Mouse (Mus musculus) embryonic facial prominence, embryonic 14.5 days (tissue): Measurements from ENCODE around the gene Nprl3. TPM values are rescaled to one million over a fixed set of nuclear protein-coding genes. Genes with fewer than 3 reads are reported as not detected.

Experiments used
- ATAC-seq: fragments of 200-750 bp; cut with Nextera tagmentation; 2 replicates; pipeline ENCODE4 v1.8.0; 2017; ENCODE audit warnings: low read depth, moderate number of reproducible peaks, moderate TSS enrichment
- DNase-seq: peaks from one replicate; pipeline ENCODE4 v3.0.0-alpha.2; 2015; ENCODE audit warnings: low spot score
- H3K27ac ChIP-seq: fragments of 300-500 bp; sonication (generic); replicated peaks from 2 replicates; pipeline ENCODE4 v1.5.1; 2014; ENCODE audit warnings: low read depth, mild to moderate bottlenecking, low read length, moderate library complexity
- H3K27me3 ChIP-seq: fragments of 300-500 bp; sonication (generic); replicated peaks from 2 replicates; pipeline ENCODE4 v1.6.1; 2014; ENCODE audit warnings: low read length; ENCODE audit not compliant: control insufficient read depth, insufficient read depth
- H3K36me3 ChIP-seq: fragments of 300-500 bp; sonication (generic); 2 replicates; pipeline ENCODE4 v1.6.1; 2014; ENCODE audit warnings: low read length, mixed read lengths; ENCODE audit not compliant: control insufficient read depth, insufficient read depth
- H3K4me1 ChIP-seq: fragments of 300-500 bp; sonication (generic); 2 replicates; pipeline ENCODE4 v1.6.1; 2014; ENCODE audit warnings: antibody characterized with exemption, low read length; ENCODE audit not compliant: control insufficient read depth, insufficient read depth
- H3K4me2 ChIP-seq: fragments of 300-500 bp; sonication (generic); 2 replicates; pipeline ENCODE4 v1.6.1; 2014; ENCODE audit warnings: low read depth, mild to moderate bottlenecking, low read length, moderate library complexity, mixed read lengths
- H3K4me3 ChIP-seq: fragments of 300-500 bp; sonication (generic); 2 replicates; pipeline ENCODE4 v1.5.1; 2014; ENCODE audit warnings: low read depth, mild to moderate bottlenecking, low read length
- H3K9ac ChIP-seq: fragments of 300-500 bp; sonication (generic); 2 replicates; pipeline ENCODE4 v1.6.1; 2014; ENCODE audit warnings: low read depth, mild to moderate bottlenecking, low read length, moderate library complexity, mixed read lengths
- H3K9me3 ChIP-seq: fragments of 300-500 bp; sonication (generic); 2 replicates; pipeline ENCODE4 v1.6.1; 2016; ENCODE audit warnings: low read length; ENCODE audit not compliant: control insufficient read depth
- WGBS: fragments of 180-500 bp; shearing (Covaris S2); extraction: QIAGEN DNeasy Blood & Tissue Kit; methylation state at CpG from one replicate; pipeline ENCODE4 v1.1.7; 2014; 5-methylcytosine and 5-hydroxymethylcytosine counted together
- polyA plus RNA-seq: library from polyadenylated mRNA; unstranded; fragments of >200 nt; fragmentation: Nextera tagmentation; extraction: Ambion mirVana; gene quantifications from 2 replicates; pipeline ENCODE4 v1.2.1, GENCODE M21; 2014

Nprl3 gene
- polyA plus RNA-seq, 1 experiment from 2014 or later, result 22.3 TPM

DNA sequence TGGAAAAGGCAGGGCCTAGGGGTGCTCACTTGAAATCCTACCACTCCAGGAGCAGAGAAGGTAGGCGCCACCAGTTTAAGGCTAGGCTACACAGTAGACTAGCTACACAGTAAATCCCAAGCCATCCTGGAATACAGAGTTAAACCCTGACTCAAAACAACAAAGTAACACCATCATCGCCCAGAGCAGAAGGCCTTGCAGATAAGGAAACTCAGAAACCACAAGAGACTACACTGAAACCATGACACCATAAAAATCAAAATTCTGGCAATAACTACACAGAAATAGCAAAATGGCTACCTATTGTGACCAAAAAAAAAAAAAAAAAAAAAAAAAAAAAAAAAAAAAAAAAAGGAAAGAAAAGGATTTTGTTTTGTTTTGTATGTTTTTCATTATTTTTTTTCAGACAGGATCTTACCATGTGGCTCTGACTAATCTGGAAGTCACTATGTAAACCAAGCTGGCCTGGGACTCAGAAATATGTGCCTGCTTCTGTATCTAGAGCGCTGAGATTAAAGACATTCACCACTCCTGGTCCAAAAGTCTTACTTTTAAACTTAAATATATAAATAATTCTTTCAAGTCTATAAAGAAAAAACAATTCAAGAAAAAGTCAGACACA is 2.3 kb downstream of the Nprl3 start:
- no peak overlapping the region for H3K9ac ChIP-seq
- H3K27me3 ChIP-seq, result no peaks in the 10 kb centered on the region
- WGBS, result 88% methylated on average over 3 of the region's 3 CpGs
- no peak overlapping the region for H3K4me3 ChIP-seq
- DNase-seq (no peak), ATAC-seq (no peak)
- no peak overlapping the region for H3K4me2 ChIP-seq
- H3K27ac ChIP-seq, result no peak overlapping the region
- H3K9me3 ChIP-seq, result no peaks in the 10 kb centered on the region
- peaks cover 18% of the 10 kb centered on the region for H3K36me3 ChIP-seq
- peaks cover 5% of the 10 kb centered on the region for H3K4me1 ChIP-seq

DNA sequence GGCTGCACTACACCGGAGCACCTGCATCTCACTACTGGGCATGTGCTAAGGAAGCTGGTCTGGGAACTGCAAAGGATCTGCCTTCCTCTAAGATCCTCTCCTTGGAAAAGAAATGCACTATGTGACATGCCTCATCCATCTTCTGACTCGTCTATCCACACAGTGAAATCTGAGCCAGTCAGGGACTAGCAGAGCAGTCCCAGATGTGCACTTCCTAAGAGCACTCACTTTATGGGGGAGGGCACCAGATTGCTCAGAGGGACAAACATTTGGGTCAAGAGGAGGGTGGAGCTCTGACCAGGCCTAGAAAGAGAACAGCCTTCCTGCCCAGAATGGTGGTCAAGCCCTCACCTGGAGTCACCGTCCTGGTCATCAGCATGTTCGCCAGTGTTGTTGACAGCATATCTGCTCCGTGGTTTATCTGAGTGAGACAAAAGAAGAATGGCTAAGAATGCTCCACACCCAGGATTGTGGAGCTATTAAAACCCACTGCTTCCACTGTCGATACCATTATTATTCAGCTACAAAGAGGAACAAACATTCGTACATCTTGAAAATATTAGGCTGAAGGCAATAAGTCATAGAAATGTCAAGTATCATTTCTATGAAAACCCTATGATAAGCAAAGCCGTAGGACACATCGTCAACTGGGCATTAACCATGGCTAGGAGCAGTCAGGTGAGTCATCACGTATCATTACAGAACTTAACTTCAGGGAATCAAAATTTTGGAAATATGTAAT is 4.7 kb downstream of the Nprl3 start:
- H3K27ac ChIP-seq, result no peak overlapping the region
- H3K4me1 ChIP-seq, result peaks cover 5% of the 10 kb centered on the region; the same call in 1 of the 2 replicates
- no peak for ATAC-seq
- H3K9me3 ChIP-seq, result no peaks in the 10 kb centered on the region
- H3K4me3 ChIP-seq, result no peak overlapping the region
- peaks cover 28% of the 10 kb centered on the region for H3K36me3 ChIP-seq
- H3K4me2 ChIP-seq, result no peak overlapping the region
- DNase-seq, result peak; percentile 29
- no peak overlapping the region for H3K9ac ChIP-seq
- 61% methylated on average over 10 of the region's 10 CpGs for WGBS
- H3K27me3 ChIP-seq, result no peaks in the 10 kb centered on the region

DNA sequence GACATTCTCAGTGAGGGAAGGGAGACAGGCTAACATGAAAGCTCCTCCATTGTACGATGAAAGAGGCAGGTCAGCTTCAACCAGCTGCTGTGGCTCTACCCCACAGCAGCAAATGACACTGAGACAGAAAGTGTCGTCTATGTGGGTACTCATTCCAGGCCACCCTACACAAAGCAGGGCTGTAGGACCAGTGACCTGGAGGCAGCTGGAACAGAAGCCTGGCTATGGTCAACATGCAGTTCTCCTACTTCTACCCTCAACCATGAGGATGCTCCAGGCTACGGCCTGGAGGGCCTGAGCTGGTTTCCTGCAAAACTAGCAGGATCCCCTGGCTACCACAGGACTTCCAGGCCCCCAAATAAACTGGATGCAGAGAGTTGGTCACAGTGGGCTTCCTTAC is 10.9 kb downstream of the Nprl3 start:
- no peak overlapping the region for H3K4me3 ChIP-seq
- peaks cover 43% of the 10 kb centered on the region for H3K36me3 ChIP-seq
- no peaks in the 10 kb centered on the region for H3K27me3 ChIP-seq
- DNase-seq, result no peak
- 86% methylated on average over 3 of the region's 3 CpGs for WGBS
- no peak for ATAC-seq
- H3K27ac ChIP-seq, result no peak overlapping the region
- H3K9me3 ChIP-seq, result no peaks in the 10 kb centered on the region
- H3K4me2 ChIP-seq, result no peak overlapping the region
- H3K9ac ChIP-seq, result no peak overlapping the region
- H3K4me1 ChIP-seq, result no peaks in the 10 kb centered on the region

DNA sequence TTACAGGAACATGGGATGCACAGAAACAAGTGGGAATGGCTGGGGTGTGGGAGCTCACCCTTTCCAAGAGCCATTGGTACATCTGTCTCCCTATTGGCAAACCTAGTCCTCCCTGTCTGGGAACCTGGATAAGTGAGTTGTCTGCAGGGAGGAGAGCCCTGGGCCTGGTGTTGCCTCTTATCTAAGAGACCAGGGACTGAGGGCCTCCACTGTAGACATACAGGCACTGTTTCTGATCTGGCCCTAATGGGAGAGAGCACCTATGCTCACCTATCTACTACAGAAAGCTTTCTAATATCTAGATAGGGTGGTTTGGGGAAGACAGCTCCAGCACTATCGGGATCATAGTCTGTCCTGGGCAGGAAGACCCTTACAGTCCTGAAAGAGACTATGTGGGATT is 11.4 kb downstream of the Nprl3 start:
- Histone ChIP-seq H3K4me1 (no peaks in the 10 kb centered on the region), H3K4me3 (no peak overlapping the region), H3K27ac (no peak overlapping the region), H3K9me3 (no peaks in the 10 kb centered on the region), H3K36me3 (peaks cover 45% of the 10 kb centered on the region), H3K27me3 (no peaks in the 10 kb centered on the region), H3K9ac (no peak overlapping the region), H3K4me2 (no peak overlapping the region)
- no peak for ATAC-seq
- DNase-seq, result no peak
- 100% methylated on average over 1 of the region's 1 CpGs for WGBS

DNA sequence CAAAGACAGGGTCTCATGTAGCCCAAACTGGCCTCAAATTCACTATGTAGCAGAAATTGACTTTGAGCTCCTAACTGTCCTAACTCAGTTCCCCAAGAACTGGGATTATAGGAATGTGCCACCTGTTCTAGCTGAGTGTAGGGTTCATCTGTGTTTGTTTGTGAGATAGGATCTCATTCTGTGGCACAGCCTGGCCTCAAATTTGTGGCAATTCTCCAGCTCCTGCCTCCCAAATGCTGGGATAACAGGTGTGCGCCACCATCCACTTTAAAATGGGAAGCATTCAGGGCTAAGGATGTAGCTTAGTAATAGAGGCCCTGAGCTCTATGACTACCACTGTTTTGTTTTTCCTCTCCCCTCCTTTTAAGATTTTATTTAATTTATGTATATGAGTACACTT is 14.4 kb downstream of the Nprl3 start:
- H3K4me2 ChIP-seq, result no peak overlapping the region
- DNase-seq (no peak), ATAC-seq (no peak)
- H3K27me3 ChIP-seq, result no peaks in the 10 kb centered on the region
- no peaks in the 10 kb centered on the region for H3K4me1 ChIP-seq
- H3K36me3 ChIP-seq, result peaks cover 42% of the 10 kb centered on the region
- no peaks in the 10 kb centered on the region for H3K9me3 ChIP-seq
- no peak overlapping the region for H3K4me3 ChIP-seq
- H3K27ac ChIP-seq, result no peak overlapping the region
- WGBS, result 95% methylated on average over 1 of the region's 1 CpGs
- H3K9ac ChIP-seq, result no peak overlapping the region

DNA sequence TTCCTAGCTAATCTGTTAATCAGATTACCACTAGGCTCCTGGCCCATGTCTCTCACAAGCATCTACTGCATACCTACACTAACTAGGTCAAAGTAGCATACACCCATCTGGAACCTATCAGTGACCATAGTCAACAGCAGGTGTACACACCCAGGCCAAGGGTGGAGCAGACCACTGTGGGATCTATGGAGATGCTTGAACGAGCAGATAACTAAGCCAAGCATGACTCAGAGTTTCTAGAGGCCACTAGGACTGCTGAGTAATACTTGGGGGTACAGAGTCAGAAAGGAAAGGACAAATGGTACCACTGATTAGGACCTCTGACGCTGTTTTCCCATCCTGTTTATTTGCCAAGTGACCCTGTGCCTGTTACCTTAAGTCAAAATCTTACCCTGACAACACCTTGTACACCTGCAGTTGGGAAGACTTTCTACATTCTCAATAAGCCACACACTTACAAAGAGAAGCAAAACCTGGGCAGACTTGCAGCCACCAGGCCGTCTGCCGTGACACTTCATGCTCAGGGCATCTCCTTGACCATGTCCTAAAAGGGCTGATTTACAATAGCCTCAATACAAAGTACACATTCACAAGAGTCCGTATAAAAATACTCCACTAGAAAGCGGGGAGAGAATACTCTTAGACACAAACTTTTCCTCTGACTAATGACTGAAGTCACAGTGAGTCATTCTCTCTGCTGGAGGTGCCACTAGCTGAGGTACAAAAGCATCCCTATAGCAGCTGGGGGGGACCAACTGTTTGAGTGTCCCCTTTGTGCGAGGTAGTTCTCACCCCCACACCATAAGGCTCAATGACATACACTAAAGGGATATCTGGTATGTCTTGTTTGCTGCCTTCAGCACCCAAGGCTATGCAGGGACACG is 16.4 kb downstream of the Nprl3 start:
- no peaks in the 10 kb centered on the region for H3K27me3 ChIP-seq
- H3K9ac ChIP-seq, result no peak overlapping the region
- H3K9me3 ChIP-seq, result no peaks in the 10 kb centered on the region
- 87% methylated on average over 8 of the region's 8 CpGs for WGBS
- H3K36me3 ChIP-seq, result peaks cover 61% of the 10 kb centered on the region
- no peak overlapping the region for H3K4me2 ChIP-seq
- no peak overlapping the region for H3K4me3 ChIP-seq
- ATAC-seq, result no peak
- DNase-seq, result no peak
- H3K27ac ChIP-seq, result no peak overlapping the region
- H3K4me1 ChIP-seq, result no peaks in the 10 kb centered on the region

DNA sequence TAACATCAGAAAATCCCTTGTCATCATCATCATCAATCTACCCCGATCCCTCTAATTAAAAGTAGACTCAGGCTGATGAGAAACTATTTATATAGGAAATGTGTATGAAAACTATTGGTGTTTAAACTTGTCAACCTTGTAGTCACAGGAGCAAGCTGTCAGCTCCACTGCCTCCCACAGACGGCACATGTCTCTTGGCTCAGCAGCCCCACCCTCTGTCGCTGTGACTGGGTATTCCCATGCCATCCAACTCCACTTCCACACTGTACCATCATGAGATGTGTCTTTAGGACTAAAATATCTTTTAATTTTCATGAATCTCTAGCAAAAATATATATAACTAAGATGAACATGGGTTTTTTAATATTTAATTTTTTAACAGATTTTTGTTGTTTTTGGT is 19.2 kb downstream of the Nprl3 start:
- H3K27me3 ChIP-seq, result no peaks in the 10 kb centered on the region
- no peak for DNase-seq
- H3K4me3 ChIP-seq, result no peak overlapping the region
- no peak overlapping the region for H3K9ac ChIP-seq
- WGBS, result 77% methylated on average over 3 of the region's 3 CpGs
- no peak for ATAC-seq
- no peak overlapping the region for H3K4me2 ChIP-seq
- no peak overlapping the region for H3K27ac ChIP-seq
- H3K9me3 ChIP-seq, result no peaks in the 10 kb centered on the region
- H3K36me3 ChIP-seq, result peaks cover 60% of the 10 kb centered on the region
- H3K4me1 ChIP-seq, result peaks cover 6% of the 10 kb centered on the region

DNA sequence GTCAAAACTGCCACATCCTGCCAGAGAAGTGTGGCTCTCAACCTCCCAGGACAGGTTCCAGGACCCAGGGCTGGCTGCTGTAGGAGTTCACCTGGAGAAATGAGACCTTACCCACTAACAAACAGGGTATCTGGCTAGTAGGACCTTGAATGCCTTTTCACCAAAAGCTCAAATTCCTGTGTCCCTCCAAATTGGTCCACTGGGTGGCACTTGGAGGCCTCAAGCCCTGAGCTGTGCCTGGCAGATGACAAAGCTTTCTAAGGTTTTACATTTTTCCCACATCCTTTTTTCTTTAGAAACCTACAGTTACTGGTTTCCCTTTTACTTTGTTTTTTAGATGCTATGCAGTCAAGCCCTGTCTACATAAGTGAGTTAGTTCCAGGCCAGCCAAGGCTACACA is 20.4 kb downstream of the Nprl3 start:
- no peak overlapping the region for H3K27ac ChIP-seq
- DNase-seq (no peak), ATAC-seq (no peak)
- H3K4me1 ChIP-seq, result peaks cover 7% of the 10 kb centered on the region
- H3K36me3 ChIP-seq, result peaks cover 54% of the 10 kb centered on the region
- no peak overlapping the region for H3K9ac ChIP-seq
- H3K4me3 ChIP-seq, result no peak overlapping the region
- H3K27me3 ChIP-seq, result no peaks in the 10 kb centered on the region
- H3K4me2 ChIP-seq, result no peak overlapping the region
- H3K9me3 ChIP-seq, result no peaks in the 10 kb centered on the region
